Mouse (Mus musculus): ENCODE measurements at regions not wholly inside any gene's neighbourhood (a gene's known extent, or its start where the extent isn't known, plus 50 kb on each side); places are given as distances from the start of the nearest gene placed in this dataset.

GRCm38 (mm10) chr8:42614077-42614476, 527.2 kb downstream of the Triml1 start:
- TF ChIP-seq CTCF (IDR thresholded peaks at IDR 0.05; ENCODE audit: borderline replicate concordance, extremely low read depth, insufficient read depth, insufficient read length), result no peak
- no peak for TF ChIP-seq POLR2A (IDR thresholded peaks at IDR 0.05; ENCODE audit: borderline replicate concordance, extremely low read depth, insufficient read depth, insufficient read length, poor library complexity, severe bottlenecking)
- DNase-seq (ENCODE audit: low read depth), result peak; percentile 31

GRCm38 (mm10) chr8:42596639-42597038, 544.6 kb downstream of the Triml1 start:
- TF ChIP-seq CTCF (IDR thresholded peaks at IDR 0.05; ENCODE audit: borderline replicate concordance, extremely low read depth, insufficient read depth, insufficient read length) (no peak), POLR2A (IDR thresholded peaks at IDR 0.05; ENCODE audit: borderline replicate concordance, extremely low read depth, insufficient read depth, insufficient read length, poor library complexity, severe bottlenecking) (no peak)
- peak; percentile 37 for DNase-seq (ENCODE audit: low read depth)

Data from brain, embryonic 14.5 days (tissue).